Comparison of ENCODE assay signal across 25 mouse cellular contexts in genomic region chr10:17836275-17836674, GRCm38 (mm10).
"Had no signal": no experiment of that assay in that cellular context is flagged by ENCODE, and none has a peak within 500 bp of the region (broad histone marks: within the 10 kb centered on the region; RNA-seq: fewer than 3 reads in every experiment).

No protein-coding gene starts in this region.

- H3K4me3 ChIP-seq: heart, embryonic 13.5 days; heart, embryonic 15.5 days; hindbrain, embryonic 13.5 days; hindbrain, embryonic 15.5 days; kidney, embryonic 15.5 days; layer of hippocampus, adult 2 months; left cerebral cortex, adult 2 months; limb, embryonic 10.5 days; limb, embryonic 12.5 days; liver, embryonic 13.5 days; liver, embryonic 15.5 days had no signal

- H3K36me3 ChIP-seq: hindbrain, embryonic 13.5 days; hindbrain, embryonic 15.5 days; kidney, embryonic 15.5 days; limb, embryonic 10.5 days; limb, embryonic 12.5 days; liver, embryonic 13.5 days; liver, embryonic 15.5 days had no signal

- ATAC-seq: hindbrain, postnatal 0 days; intestine, embryonic 16.5 days had no signal

- DNase-seq: gastrocnemius, postnatal 14 days; gastrocnemius, postnatal 36 days; heart, adult 11 months; heart, postnatal 14 days; heart, postnatal 36 days; kidney, adult 11 months; kidney, adult 2 months; kidney, adult 9 months; kidney, postnatal 14 days; kidney, postnatal 4 days; liver; liver, embryonic 13.5 days had no signal

- H3K27me3 ChIP-seq: heart, embryonic 13.5 days; heart, embryonic 15.5 days; hindbrain, embryonic 13.5 days; hindbrain, embryonic 15.5 days; kidney, embryonic 15.5 days; limb, embryonic 12.5 days; liver, embryonic 13.5 days; liver, embryonic 15.5 days had no signal

- H3K9ac ChIP-seq: heart, embryonic 13.5 days; heart, embryonic 15.5 days; hindbrain, embryonic 13.5 days; hindbrain, embryonic 15.5 days; kidney, embryonic 15.5 days; limb, embryonic 12.5 days; liver, embryonic 13.5 days; liver, embryonic 15.5 days had no signal

- H3K4me1 ChIP-seq: heart, embryonic 13.5 days; heart, embryonic 15.5 days; hindbrain, embryonic 15.5 days; kidney, embryonic 15.5 days; limb, embryonic 10.5 days; limb, embryonic 12.5 days; liver, embryonic 13.5 days; liver, embryonic 15.5 days had no signal

- H3K27ac ChIP-seq: heart, embryonic 13.5 days; heart, embryonic 15.5 days; hindbrain, embryonic 13.5 days; hindbrain, embryonic 15.5 days; hindbrain, postnatal 0 days; kidney, embryonic 15.5 days; kidney, postnatal 0 days; layer of hippocampus, adult 2 months; left cerebral cortex, adult 2 months; limb, embryonic 10.5 days; limb, embryonic 12.5 days; liver, embryonic 13.5 days; liver, embryonic 15.5 days had no signal
